Mouse (Mus musculus) embryonic fibroblast, embryonic 13.5 days (primary cell): ENCODE measurements around the gene Iqschfp.

Source experiments
- CTCF ChIP-seq: IDR thresholded peaks from 2 replicates; pipeline ENCODE4 v1.5.1; 2011; ENCODE audit warnings: mild to moderate bottlenecking, control low read depth, low read length, moderate library complexity, borderline replicate concordance; ENCODE audit not compliant: insufficient read depth
- POLR2A ChIP-seq: IDR thresholded peaks from 2 replicates; pipeline ENCODE4 v1.6.1; 2011; ENCODE audit warnings: low read depth, mild to moderate bottlenecking, control low read depth, low read length, moderate library complexity

GRCm38 (mm10) chr3:68019401-68019800 lies 127.4 kb downstream of the Iqschfp start:
- TF ChIP-seq POLR2A (no peak), CTCF (no peak)
